Mouse (Mus musculus): Measurements from ENCODE around the gene Plagl1.

Plagl1 gene

GRCm38 (mm10) chr10:13135276-13135675 is 75.0 kb downstream of the Plagl1 start:
- no peak for DNase-seq (ENCODE audit: low spot score)

DNA sequence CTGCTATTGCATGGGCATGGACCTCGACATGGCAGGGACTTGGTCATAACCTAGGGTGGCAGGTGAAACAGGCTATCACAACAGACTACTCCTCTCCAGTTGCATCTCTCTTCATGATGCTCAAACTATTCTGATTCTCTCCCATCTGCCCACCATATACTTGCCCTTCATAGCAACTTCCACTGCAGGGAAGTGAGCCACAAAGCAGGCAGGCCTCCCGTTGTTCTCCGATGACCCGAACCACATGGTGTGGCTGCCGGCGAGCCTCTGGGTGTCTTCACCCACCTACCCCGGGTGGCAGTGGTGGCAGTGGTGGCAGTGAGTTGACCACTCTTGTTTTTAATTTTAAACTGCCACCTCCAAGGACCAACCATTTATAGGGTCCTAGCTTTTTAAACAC is 75.4 kb downstream of the Plagl1 start:
- no peak for DNase-seq (ENCODE audit: low spot score)

- DNase-seq (ENCODE audit: low spot score) = no peak
Observed at GRCm38 (mm10) chr10:13137906-13138305, 77.6 kb downstream of the Plagl1 start.

GRCm38 (mm10) chr10:13140434-13140833 is 80.1 kb downstream of the Plagl1 start:
- no peak for DNase-seq (ENCODE audit: low spot score)

GRCm38 (mm10) chr10:13150435-13150834 is 90.1 kb downstream of the Plagl1 start:
- DNase-seq (ENCODE audit: low spot score) = no peak

GRCm38 (mm10) chr10:13151353-13151752 is 91.0 kb downstream of the Plagl1 start:
- DNase-seq (ENCODE audit: low spot score) = no peak

DNA sequence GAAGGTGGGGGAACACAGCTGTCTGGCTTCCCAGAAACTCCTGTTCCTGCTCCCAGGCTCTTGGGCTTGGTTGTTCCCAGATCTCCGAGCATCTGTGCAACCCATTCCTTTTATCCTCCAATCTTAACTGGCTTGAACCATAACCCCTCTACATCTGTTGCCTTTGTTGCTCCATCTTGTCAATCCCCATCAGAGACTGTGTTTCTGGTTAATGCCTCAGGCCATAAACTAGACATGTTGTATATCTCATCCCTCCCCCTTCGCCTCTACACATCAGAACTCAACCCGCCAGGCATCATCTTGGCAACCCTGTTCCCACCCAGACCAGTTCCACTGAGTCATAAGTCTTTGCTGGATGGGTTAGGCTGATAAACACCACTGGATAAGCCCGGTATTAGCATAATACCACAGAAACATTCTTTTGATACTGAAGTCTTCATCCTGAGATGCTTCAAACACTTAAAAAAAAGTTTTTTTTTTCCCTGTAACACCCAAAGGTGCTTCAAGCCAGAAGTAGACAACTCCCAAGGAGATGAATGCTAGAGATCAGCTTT is 92.6 kb downstream of the Plagl1 start:
- DNase-seq (ENCODE audit: low spot score) = no peak

- DNase-seq (ENCODE audit: low spot score) = no peak
Observed at GRCm38 (mm10) chr10:13155377-13155776, 95.1 kb downstream of the Plagl1 start.

DNA sequence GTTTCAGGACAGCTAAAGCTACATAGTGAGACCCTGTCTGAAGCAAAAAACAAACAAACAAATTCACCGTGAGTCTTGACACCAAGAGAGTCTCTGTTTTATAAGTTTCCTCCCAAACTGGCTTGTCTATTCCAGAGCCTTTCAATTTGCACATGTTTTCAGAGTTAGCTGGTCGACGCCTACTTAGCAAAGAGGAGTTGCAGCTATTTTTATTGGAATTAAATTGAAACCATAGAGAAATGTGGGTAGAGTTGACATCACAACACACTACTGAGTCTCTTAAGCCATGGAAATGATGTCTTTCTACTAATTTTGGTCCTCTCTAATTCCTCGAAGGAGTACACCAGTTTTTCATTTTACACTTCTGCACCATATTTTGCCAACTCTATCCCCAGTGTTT is 100.6 kb downstream of the Plagl1 start:
- no peak for DNase-seq (ENCODE audit: low spot score)

DNA sequence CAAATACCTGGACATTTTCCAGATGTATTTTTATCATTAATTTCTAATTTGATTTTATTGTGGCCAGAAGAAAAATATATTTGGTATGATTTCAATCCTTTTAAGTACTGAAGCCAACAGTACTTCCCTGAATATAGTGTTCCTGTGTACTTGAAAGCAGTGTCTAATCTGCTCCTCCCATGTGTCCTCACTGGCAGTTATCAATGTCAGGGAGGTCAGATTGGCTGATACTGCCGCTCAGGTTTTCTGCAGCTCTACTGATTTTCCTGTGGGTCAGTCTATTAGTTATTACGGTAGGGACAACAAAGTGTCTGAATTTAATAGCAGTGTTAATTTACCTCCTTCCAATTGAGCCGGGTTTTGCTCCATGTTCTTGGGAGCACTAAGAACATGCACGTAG is 101.7 kb downstream of the Plagl1 start:
- no peak for DNase-seq (ENCODE audit: low spot score)

DNA sequence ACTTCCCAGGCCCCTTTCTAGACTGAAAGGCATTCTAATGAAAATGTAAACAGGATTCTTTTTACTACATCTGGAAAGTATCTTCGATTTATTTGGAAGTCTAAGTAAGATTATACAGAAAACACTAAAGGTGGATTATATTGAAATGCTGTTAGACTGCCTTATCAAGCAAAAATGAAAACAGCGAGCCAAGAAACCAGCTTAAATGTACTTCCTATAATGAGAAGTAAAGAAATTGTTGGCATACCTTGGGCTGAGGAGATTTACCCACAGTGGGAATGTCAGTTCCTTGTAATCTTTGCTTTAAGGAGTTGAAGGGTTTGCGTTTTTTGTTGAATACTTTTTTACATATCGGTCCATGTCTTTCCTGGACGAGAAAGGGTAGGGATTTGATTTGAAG is 108.2 kb downstream of the Plagl1 start:
- DNase-seq (ENCODE audit: low spot score) = no peak

DNA sequence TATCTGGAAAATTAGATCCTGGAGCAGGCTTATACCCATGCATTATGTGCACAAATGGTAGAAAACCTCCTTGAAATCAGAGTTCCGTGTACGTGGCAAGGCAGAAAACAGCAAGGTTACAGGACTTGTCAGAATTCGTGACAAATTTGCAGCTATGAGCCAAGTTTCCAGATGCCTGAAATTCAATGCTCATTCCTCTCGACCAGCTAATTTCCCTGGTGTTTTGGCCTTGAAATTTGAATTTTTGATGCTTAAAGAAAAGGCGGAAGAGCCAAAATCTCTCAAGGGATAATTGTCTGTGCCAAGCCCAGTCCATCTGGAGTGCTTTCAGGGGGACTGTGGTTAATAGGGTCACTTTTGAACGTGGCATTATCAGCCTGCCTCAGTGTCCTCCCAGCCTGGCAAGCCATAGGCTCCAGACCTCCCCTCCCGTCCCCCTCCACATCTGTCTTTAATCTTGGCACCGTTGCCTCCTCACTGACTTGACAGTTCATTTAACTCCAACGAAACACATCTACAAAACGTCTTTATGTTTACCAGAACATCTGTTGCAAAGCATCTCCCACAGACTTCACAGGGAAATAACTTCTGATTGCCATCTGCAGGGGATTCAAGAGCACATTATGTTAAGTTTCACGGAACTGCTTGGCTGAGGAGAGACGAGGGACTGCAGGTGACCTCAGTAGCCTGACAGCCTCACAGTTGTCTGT is 110.6 kb downstream of the Plagl1 start:
- peak; percentile 57 for DNase-seq (ENCODE audit: low spot score)

GRCm38 (mm10) chr10:13171461-13171860 is 111.2 kb downstream of the Plagl1 start:
- DNase-seq (ENCODE audit: low spot score) = no peak

GRCm38 (mm10) chr10:13172798-13173221 is 112.5 kb downstream of the Plagl1 start:
- DNase-seq (ENCODE audit: low spot score) = peak; percentile 38

GRCm38 (mm10) chr10:13175866-13176265 is 115.6 kb downstream of the Plagl1 start:
- no peak for DNase-seq (ENCODE audit: low spot score)

DNA sequence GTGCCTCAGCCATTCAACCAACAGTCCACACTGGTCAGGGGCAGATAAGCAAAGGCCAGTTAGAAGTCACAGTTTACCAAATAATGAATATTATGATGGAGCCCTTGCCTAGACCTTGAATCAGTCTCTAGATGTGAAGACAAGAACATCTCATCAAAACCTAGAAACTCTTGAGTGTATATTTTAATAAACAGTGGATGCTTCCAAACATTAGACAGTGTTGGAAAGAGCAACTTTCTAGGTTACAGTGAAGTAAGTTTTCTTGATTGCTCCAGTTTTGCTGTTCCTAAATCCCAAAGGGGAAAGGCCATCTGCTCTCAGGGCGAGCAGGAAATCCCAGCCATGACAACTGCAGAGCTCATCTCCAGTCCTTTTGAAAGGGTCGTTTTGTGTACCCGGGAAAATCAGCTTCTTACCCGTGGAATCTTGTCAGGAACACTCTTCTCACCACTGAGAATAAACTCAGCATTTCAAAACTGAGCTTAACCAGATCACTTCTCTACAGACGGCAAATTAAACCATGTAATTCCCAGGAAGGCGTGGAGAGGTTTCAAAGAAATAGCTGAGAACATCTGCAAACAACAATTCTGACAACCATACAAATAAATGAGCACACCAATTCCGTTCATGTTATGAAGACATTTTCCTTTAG is 117.8 kb downstream of the Plagl1 start, which contains the start of gene Zc2hc1b:
Zc2hc1b (minus strand) TSS at position 51 of the 652 bp plus-strand sequence.
- peak; percentile 45 for DNase-seq (ENCODE audit: low spot score)

DNA sequence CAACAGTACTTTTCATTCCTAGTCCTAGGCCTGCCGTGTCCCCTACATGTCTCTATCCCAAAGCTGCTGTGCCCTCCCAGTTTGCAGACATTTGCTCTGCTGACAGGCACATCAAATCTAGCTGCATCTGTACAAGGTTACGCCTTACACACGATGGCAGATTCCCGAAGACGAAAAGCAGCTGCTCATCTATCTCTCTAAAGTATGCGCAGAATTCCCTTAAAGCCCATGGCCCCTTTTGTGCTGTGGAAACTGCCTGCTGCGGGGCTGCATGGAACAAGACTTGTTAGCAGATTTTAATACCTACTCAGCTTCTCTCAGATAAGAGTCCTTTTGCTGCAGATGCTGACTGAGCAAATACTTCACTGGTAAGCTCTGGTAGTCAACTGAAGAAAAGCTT is 119.9 kb downstream of the Plagl1 start:
- no peak for DNase-seq (ENCODE audit: low spot score)
